Mouse (Mus musculus) olfactory bulb, adult 2 months (tissue): Measurements from ENCODE around the gene Rorb.

Experiments
- CTCF ChIP-seq: fragments of 200-500 bp; IDR thresholded peaks from 2 replicates; pipeline ENCODE4 v1.5.1; 2012; ENCODE audit warnings: low read depth, mild to moderate bottlenecking, low read length, moderate library complexity; ENCODE audit not compliant: insufficient read depth
- POLR2A ChIP-seq: fragments of 200-500 bp; IDR thresholded peaks from 2 replicates; pipeline ENCODE4 v1.6.1; 2012; ENCODE audit warnings: mild to moderate bottlenecking, low read depth, low read length, moderate library complexity; ENCODE audit not compliant: insufficient read depth

DNA sequence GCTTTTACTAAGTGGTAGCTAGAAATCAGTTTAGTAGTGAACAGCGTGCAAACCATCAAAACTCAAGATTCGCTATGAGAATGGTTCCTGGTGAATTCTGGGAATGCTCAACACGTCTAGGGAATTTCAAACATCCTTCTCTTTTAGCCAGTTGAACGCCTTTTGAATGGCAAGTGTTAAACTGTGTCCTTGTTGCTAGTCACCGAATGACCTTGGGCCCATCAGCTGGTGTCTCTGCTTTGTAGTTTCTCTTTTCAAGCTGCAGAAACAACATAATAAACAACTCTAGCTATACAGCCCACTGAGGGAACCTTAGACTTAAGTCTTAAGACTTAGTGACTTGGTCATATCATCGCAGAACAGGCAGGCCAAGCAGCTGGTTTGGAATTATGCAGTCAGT lies 36.2 kb downstream of the Rorb start:
- no peak for TF ChIP-seq CTCF
- no peak for TF ChIP-seq POLR2A
